Mouse (Mus musculus) embryonic facial prominence, embryonic 14.5 days (tissue): ENCODE data around the gene Dusp28. TPM values are rescaled to one million over a fixed set of nuclear protein-coding genes. Genes with fewer than 3 reads are reported as not detected.
"Not testable (repeated sequence)": the region's sequence is repeated elsewhere in the genome, so short reads cannot be mapped to it uniquely, and the experiment has no call there.

Experiments
- ATAC-seq: fragments of 200-750 bp; cut with Nextera tagmentation; 2 replicates; pipeline ENCODE4 v1.8.0; 2017; ENCODE audit warnings: low read depth, moderate number of reproducible peaks, moderate TSS enrichment
- DNase-seq: peaks from one replicate; pipeline ENCODE4 v3.0.0-alpha.2; 2015; ENCODE audit warnings: low spot score
- H3K27ac ChIP-seq: fragments of 300-500 bp; sonication (generic); replicated peaks from 2 replicates; pipeline ENCODE4 v1.5.1; 2014; ENCODE audit warnings: low read depth, mild to moderate bottlenecking, low read length, moderate library complexity
- H3K27me3 ChIP-seq: fragments of 300-500 bp; sonication (generic); replicated peaks from 2 replicates; pipeline ENCODE4 v1.6.1; 2014; ENCODE audit warnings: low read length; ENCODE audit not compliant: control insufficient read depth, insufficient read depth
- H3K36me3 ChIP-seq: fragments of 300-500 bp; sonication (generic); 2 replicates; pipeline ENCODE4 v1.6.1; 2014; ENCODE audit warnings: low read length, mixed read lengths; ENCODE audit not compliant: control insufficient read depth, insufficient read depth
- H3K4me1 ChIP-seq: fragments of 300-500 bp; sonication (generic); 2 replicates; pipeline ENCODE4 v1.6.1; 2014; ENCODE audit warnings: antibody characterized with exemption, low read length; ENCODE audit not compliant: control insufficient read depth, insufficient read depth
- H3K4me2 ChIP-seq: fragments of 300-500 bp; sonication (generic); 2 replicates; pipeline ENCODE4 v1.6.1; 2014; ENCODE audit warnings: low read depth, mild to moderate bottlenecking, low read length, moderate library complexity, mixed read lengths
- H3K4me3 ChIP-seq: fragments of 300-500 bp; sonication (generic); 2 replicates; pipeline ENCODE4 v1.5.1; 2014; ENCODE audit warnings: low read depth, mild to moderate bottlenecking, low read length
- H3K9ac ChIP-seq: fragments of 300-500 bp; sonication (generic); 2 replicates; pipeline ENCODE4 v1.6.1; 2014; ENCODE audit warnings: low read depth, mild to moderate bottlenecking, low read length, moderate library complexity, mixed read lengths
- H3K9me3 ChIP-seq: fragments of 300-500 bp; sonication (generic); 2 replicates; pipeline ENCODE4 v1.6.1; 2016; ENCODE audit warnings: low read length; ENCODE audit not compliant: control insufficient read depth
- WGBS: fragments of 180-500 bp; shearing (Covaris S2); extraction: QIAGEN DNeasy Blood & Tissue Kit; methylation state at CpG from one replicate; pipeline ENCODE4 v1.1.7; 2014; 5-methylcytosine and 5-hydroxymethylcytosine counted together
- polyA plus RNA-seq: library from polyadenylated mRNA; unstranded; fragments of >200 nt; fragmentation: Nextera tagmentation; extraction: Ambion mirVana; gene quantifications from 2 replicates; pipeline ENCODE4 v1.2.1, GENCODE M21; 2014

The Dusp28 gene
- polyA plus RNA-seq, 1 experiment from 2014 or later = 7.0 TPM

DNA sequence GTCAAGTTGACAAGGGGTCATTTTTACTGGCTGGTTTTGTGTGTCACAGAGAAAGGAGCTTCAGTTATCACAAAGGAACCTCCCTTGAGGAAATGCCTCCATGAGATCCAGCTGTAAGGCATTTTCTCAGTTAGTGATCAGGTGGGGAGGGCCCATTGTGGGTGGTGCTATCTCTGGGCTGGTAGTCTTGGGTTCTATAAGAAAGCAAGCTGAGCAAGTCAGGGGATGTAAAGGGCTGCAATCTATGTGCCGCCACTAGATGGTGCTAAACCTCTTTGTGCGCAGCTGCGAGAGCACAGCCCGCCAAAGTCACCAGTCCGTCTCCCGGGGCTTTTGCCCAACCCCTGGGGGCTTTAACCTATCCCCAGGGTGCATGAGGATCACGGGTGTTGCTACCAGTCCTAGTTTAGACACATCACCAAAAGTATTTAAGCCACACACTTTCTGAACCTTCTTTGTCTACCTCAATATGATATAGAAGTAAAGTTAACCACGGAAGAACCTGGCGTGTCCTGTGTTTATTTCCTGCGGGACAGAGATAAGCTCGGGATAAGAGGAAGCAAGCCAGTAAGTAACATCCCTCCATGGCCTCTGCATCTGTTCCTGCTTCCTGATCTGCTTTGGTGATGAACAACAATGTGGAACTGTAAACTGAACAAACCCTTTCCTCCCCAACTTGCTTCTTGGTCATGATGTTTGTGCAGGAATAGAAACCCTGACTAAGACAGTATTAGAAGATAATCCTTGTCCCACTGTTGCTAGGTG is 50.0 kb downstream of the Dusp28 start:
- WGBS = 14% methylated on average over 7 of the region's 11 CpGs
- peak; percentile 22 for DNase-seq
- not testable (repeated sequence) for H3K9me3 ChIP-seq, H3K4me1 ChIP-seq, H3K27me3 ChIP-seq, H3K36me3 ChIP-seq, H3K27ac ChIP-seq
- peak; percentile 18; the same call in 1 of the 2 replicates for ATAC-seq
- peak overlapping the region; percentile 25; the same call in 1 of the 2 replicates for H3K9ac ChIP-seq
- H3K4me3 ChIP-seq = 0 out of 2 replicates have a peak overlapping the region, but pooled peaks have one; percentile 6
- H3K4me2 ChIP-seq = peak overlapping the region; percentile 49

Other genes starting within 250 kb of the Dusp28 start
- 93.3 and 104 TPM in 2 replicates for gene Gpc1, start 75.3 kb upstream of the Dusp28 start, polyA plus RNA-seq
- gene Ankmy1, start 4.1 kb upstream of the Dusp28 start, polyA plus RNA-seq = 0.68 and 0.73 TPM in 2 replicates
- 32.9 and 33.9 TPM in 2 replicates for gene Rnpepl1, start 3.8 kb downstream of the Dusp28 start, polyA plus RNA-seq
- gene Capn10, start 27.4 kb downstream of the Dusp28 start, polyA plus RNA-seq = 24.4 and 28.2 TPM in 2 replicates
- gene Gpr35, start 43.9 kb downstream of the Dusp28 start, polyA plus RNA-seq = 0.52 and 1.5 TPM in 2 replicates
- gene Aqp12, start 99.4 kb downstream of the Dusp28 start, polyA plus RNA-seq = not detected in 2 replicates
- 30.7 and 32.4 TPM in 2 replicates for gene Kif1a, start 195.0 kb downstream of the Dusp28 start, polyA plus RNA-seq
- not detected in 2 replicates for gene Agxt, start 228.3 kb downstream of the Dusp28 start, polyA plus RNA-seq